Mouse (Mus musculus) midbrain, embryonic 14.5 days (tissue): ENCODE measurements around the gene Npc1l1. TPM values are rescaled to one million over a fixed set of nuclear protein-coding genes. Genes with fewer than 3 reads are reported as not detected.

Experiments
- ATAC-seq: fragments of 200-750 bp; cut with Nextera tagmentation; 2 replicates; pipeline ENCODE4 v1.8.0; 2017; ENCODE audit warnings: moderate number of reproducible peaks, moderate library complexity; ENCODE audit not compliant: low FRiP score, low TSS enrichment
- DNase-seq: peaks from one replicate; pipeline ENCODE4 v3.0.0-alpha.2; 2015
- H3K27ac ChIP-seq: fragments of 300-500 bp; sonication (generic); replicated peaks from 2 replicates; pipeline ENCODE4 v1.5.1; 2014; ENCODE audit warnings: mild to moderate bottlenecking, low read depth, low read length, moderate library complexity
- H3K27me3 ChIP-seq: fragments of 300-500 bp; sonication (generic); 2 replicates; pipeline ENCODE4 v1.6.1; 2014; ENCODE audit warnings: low read length, control low read depth, mixed read lengths; ENCODE audit not compliant: control insufficient read depth, insufficient read depth
- H3K36me3 ChIP-seq: fragments of 300-500 bp; sonication (generic); 2 replicates; pipeline ENCODE4 v1.6.1; 2014; ENCODE audit warnings: low read length, control low read depth; ENCODE audit not compliant: control insufficient read depth, insufficient read depth
- H3K4me1 ChIP-seq: fragments of 300-500 bp; sonication (generic); 2 replicates; pipeline ENCODE4 v1.6.1; 2014; ENCODE audit warnings: mild to moderate bottlenecking, antibody characterized with exemption, low read length, control low read depth; ENCODE audit not compliant: control insufficient read depth, insufficient read depth
- H3K4me2 ChIP-seq: fragments of 300-500 bp; sonication (generic); 2 replicates; pipeline ENCODE4 v1.6.1; 2014; ENCODE audit warnings: mild to moderate bottlenecking, low read length, moderate library complexity
- H3K4me3 ChIP-seq: fragments of 300-500 bp; sonication (generic); replicated peaks from 2 replicates; pipeline ENCODE4 v1.5.1; 2014; ENCODE audit warnings: low read depth, low read length
- H3K9ac ChIP-seq: fragments of 300-500 bp; sonication (generic); replicated peaks from 2 replicates; pipeline ENCODE4 v1.6.1; 2014; ENCODE audit warnings: mild to moderate bottlenecking, low read length, moderate library complexity
- H3K9me3 ChIP-seq: fragments of 300-500 bp; sonication (generic); 2 replicates; pipeline ENCODE4 v1.6.1; 2016; ENCODE audit warnings: low read length, control low read depth, mixed read lengths; ENCODE audit not compliant: control insufficient read depth
- WGBS: fragments of 180-500 bp; shearing (Covaris S2); extraction: QIAGEN DNeasy Blood & Tissue Kit; methylation state at CpG from one replicate; pipeline ENCODE4 v1.1.7; 2014; 5-methylcytosine and 5-hydroxymethylcytosine counted together
- polyA plus RNA-seq: library from polyadenylated mRNA; unstranded; fragments of >200 nt; fragmentation: Nextera tagmentation; extraction: Ambion mirVana; gene quantifications from 2 replicates; pipeline ENCODE4 v1.2.1, GENCODE M21; 2014

Npc1l1 gene
- polyA plus RNA-seq, 1 experiment from 2014 or later = not detected

- DNase-seq (no peak), ATAC-seq (no peak)
- H3K4me2 ChIP-seq = no peak overlapping the region
- H3K4me1 ChIP-seq = peaks cover 16% of the 10 kb centered on the region
- H3K27ac ChIP-seq = no peak overlapping the region
- H3K36me3 ChIP-seq = no peaks in the 10 kb centered on the region
- 10% methylated on average over 2 of the region's 2 CpGs for WGBS
- H3K9me3 ChIP-seq = no peaks in the 10 kb centered on the region
- H3K27me3 ChIP-seq = no peaks in the 10 kb centered on the region
- no peak overlapping the region for H3K4me3 ChIP-seq
- no peak overlapping the region for H3K9ac ChIP-seq
These were observed 51.2 kb downstream of the Npc1l1 start for GRCm38 (mm10) chr11:6178673-6179166.

- ATAC-seq (no peak), DNase-seq (no peak)
- no peak overlapping the region for H3K4me3 ChIP-seq
- no peaks in the 10 kb centered on the region for H3K36me3 ChIP-seq
- peaks cover 12% of the 10 kb centered on the region for H3K4me1 ChIP-seq
- H3K9ac ChIP-seq = no peak overlapping the region
- no peaks in the 10 kb centered on the region for H3K9me3 ChIP-seq
- H3K27me3 ChIP-seq = no peaks in the 10 kb centered on the region
- no peak overlapping the region for H3K4me2 ChIP-seq
- no peak overlapping the region for H3K27ac ChIP-seq
- 19% methylated on average over 8 of the region's 8 CpGs for WGBS
These were observed 52.0 kb downstream of the Npc1l1 start for GRCm38 (mm10) chr11:6177781-6178420.

- no peaks in the 10 kb centered on the region for H3K27me3 ChIP-seq
- H3K4me2 ChIP-seq = no peak overlapping the region
- no peak overlapping the region for H3K4me3 ChIP-seq
- no peaks in the 10 kb centered on the region for H3K36me3 ChIP-seq
- no peak overlapping the region for H3K27ac ChIP-seq
- DNase-seq (no peak), ATAC-seq (no peak)
- WGBS = 65% methylated on average over 1 of the region's 1 CpGs
- H3K4me1 ChIP-seq = peaks cover 10% of the 10 kb centered on the region
- no peak overlapping the region for H3K9ac ChIP-seq
- no peaks in the 10 kb centered on the region for H3K9me3 ChIP-seq
These were observed 54.4 kb downstream of the Npc1l1 start for GRCm38 (mm10) chr11:6175506-6175905.

DNA sequence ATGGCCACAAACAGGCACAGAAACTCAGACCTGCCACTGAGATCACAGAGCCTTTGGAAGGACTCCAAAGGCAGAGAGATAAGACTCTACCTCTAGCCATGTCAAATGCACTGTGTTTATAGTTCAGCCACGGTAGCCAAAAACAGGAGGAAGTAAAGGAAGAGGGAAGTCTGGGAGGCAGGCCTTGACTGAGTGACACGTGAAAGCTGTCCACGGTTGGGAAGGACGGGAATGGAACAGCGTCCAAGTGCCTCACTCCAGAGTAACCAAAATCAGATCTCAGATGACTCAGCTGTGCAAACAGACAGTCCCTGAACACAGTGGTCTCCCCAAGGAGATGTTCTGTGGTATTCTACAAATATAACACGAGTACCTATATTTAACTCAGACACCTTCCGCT, 55.2 kb downstream of the Npc1l1 start:
- Histone ChIP-seq H3K9me3 (no peaks in the 10 kb centered on the region), H3K4me2 (no peak overlapping the region), H3K4me1 (peaks cover 10% of the 10 kb centered on the region), H3K9ac (no peak overlapping the region), H3K27me3 (no peaks in the 10 kb centered on the region), H3K4me3 (no peak overlapping the region), H3K36me3 (no peaks in the 10 kb centered on the region), H3K27ac (no peak overlapping the region)
- 91% methylated on average over 7 of the region's 7 CpGs for WGBS
- no peak for ATAC-seq
- no peak for DNase-seq

DNA sequence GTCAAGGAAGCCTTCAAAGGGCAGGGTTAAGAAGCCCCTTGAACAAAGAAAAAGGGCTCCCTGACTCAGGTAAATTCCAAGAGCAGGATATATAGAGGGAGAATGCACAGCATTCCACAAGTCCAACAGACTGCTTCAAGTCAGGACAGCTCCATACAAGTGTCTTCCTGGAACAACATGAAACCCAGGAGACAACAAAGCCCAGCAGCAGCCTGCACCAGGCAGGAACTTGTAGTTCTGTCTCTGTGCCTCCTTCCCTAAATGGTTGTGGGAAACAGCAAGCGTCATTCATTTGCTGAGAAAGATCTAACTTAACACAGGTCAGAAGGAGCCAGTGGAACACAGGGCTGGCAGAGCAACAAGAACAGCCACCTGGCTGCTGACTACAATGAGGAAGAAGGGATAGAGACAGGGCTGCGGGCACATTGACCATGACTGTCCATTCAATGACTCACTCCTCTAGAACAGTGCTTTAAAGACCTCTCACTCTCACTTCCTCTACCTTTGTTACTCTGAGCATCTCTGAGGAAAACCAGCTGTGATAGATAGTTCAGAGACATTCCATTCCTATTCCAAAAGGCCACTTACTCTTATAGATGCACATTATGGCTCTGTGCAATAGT, 60.8 kb downstream of the Npc1l1 start:
- no peak overlapping the region for H3K9ac ChIP-seq
- no peaks in the 10 kb centered on the region for H3K36me3 ChIP-seq
- no peaks in the 10 kb centered on the region for H3K4me1 ChIP-seq
- no peak overlapping the region for H3K27ac ChIP-seq
- DNase-seq (no peak), ATAC-seq (no peak)
- WGBS = 88% methylated on average over 2 of the region's 2 CpGs
- H3K9me3 ChIP-seq = no peaks in the 10 kb centered on the region
- H3K4me3 ChIP-seq = no peak overlapping the region
- H3K27me3 ChIP-seq = no peaks in the 10 kb centered on the region
- no peak overlapping the region for H3K4me2 ChIP-seq

- no peak for ATAC-seq
- Histone ChIP-seq H3K9me3 (no peaks in the 10 kb centered on the region), H3K36me3 (no peaks in the 10 kb centered on the region), H3K4me2 (no peak overlapping the region), H3K4me1 (no peaks in the 10 kb centered on the region), H3K4me3 (no peak overlapping the region), H3K27me3 (no peaks in the 10 kb centered on the region), H3K27ac (no peak overlapping the region), H3K9ac (no peak overlapping the region)
- no peak for DNase-seq
- 91% methylated on average over 12 of the region's 12 CpGs for WGBS
These were observed 63.6 kb downstream of the Npc1l1 start for GRCm38 (mm10) chr11:6166351-6166750.

GRCm38 (mm10) chr11:6165391-6166081, 64.4 kb downstream of the Npc1l1 start:
- no peak for ATAC-seq
- no peak overlapping the region for H3K27ac ChIP-seq
- H3K4me1 ChIP-seq = no peaks in the 10 kb centered on the region
- H3K4me3 ChIP-seq = no peak overlapping the region
- H3K9ac ChIP-seq = no peak overlapping the region
- H3K4me2 ChIP-seq = no peak overlapping the region
- 95% methylated on average over 7 of the region's 7 CpGs for WGBS
- no peak for DNase-seq
- H3K36me3 ChIP-seq = no peaks in the 10 kb centered on the region
- no peaks in the 10 kb centered on the region for H3K27me3 ChIP-seq
- no peaks in the 10 kb centered on the region for H3K9me3 ChIP-seq

DNA sequence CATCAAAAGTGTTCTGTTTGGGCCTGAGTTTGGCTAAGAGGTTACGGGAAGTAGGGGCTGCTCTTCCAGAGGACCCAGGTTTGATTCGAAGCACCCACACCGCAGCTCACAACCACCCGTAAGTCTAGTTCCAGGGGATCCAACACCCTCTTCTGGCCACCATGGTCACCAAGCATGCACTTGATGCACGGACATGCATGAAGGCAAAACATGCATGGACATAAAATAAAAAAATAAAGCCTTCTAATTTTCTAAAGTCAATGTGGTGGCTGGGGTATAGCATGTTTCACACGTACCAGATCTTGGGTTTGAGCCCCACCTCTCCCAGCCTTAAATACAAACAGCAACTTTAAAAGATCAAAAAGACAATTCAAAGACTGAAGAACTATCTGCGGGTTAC, 65.2 kb downstream of the Npc1l1 start:
- no peak for DNase-seq
- 96% methylated on average over 7 of the region's 7 CpGs for WGBS

More for the DNA sequence above, 65.2 kb downstream of the Npc1l1 start:
- H3K36me3 ChIP-seq = no peaks in the 10 kb centered on the region
- ATAC-seq = no peak
- H3K4me3 ChIP-seq = no peak overlapping the region
- H3K27me3 ChIP-seq = no peaks in the 10 kb centered on the region
- no peak overlapping the region for H3K9ac ChIP-seq
- H3K9me3 ChIP-seq = no peaks in the 10 kb centered on the region
- H3K27ac ChIP-seq = no peak overlapping the region
- no peaks in the 10 kb centered on the region for H3K4me1 ChIP-seq
- no peak overlapping the region for H3K4me2 ChIP-seq
